Mouse (Mus musculus) embryo, embryonic 10.5 days (tissue): ENCODE measurements around the gene Gfpt1.
"Not testable (repeated sequence)": the region's sequence is repeated elsewhere in the genome, so short reads cannot be mapped to it uniquely, and the experiment has no call there.

Experiments used
- DNase-seq: peaks from one replicate; pipeline ENCODE4 v3.0.0-alpha.2; 2015; ENCODE audit warnings: low spot score

Gene Gfpt1

DNA sequence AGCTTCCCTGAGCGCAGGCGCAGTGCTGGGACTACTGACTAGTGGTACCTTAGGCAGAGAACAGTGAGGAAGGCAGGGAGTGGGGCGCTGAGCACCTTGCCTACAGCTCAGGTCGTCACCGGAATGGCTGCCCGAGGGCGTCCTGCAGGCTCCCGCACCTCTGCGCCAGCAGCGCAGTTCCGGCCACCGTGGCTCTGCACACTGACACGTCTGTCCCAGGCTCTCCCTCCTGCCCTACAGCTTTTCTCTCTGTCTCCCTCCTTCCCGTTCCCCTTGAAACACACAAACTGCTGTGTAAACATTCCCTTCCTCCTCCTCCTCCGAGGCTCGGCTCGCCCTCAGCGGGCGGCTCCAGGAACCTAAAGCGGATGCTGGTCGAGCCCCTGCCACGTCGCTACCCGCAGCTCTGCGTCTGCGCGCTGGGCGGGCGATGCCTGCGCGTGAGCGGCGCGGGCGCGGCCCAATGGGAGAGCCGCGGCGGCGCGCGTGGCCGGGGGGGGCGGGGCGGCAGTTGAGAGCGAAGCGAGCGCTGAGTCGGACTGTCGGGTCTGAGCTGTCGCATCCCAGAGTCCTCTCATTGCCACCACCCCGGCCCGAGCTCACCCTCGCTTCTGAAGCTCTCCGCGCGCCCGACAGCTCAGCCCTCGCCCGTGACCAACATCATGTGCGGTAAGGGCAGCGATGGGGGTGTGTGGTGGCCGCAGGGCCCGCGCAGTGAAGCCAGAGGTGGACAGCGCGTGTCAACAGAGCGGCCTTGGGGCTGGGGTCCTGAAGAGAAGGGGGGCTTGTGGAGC is at the start of gene Gfpt1:
Gene Gfpt1 (plus strand): TSS at position 510 of the 794 bp plus-strand sequence.
- peak; percentile 96 for DNase-seq

DNA sequence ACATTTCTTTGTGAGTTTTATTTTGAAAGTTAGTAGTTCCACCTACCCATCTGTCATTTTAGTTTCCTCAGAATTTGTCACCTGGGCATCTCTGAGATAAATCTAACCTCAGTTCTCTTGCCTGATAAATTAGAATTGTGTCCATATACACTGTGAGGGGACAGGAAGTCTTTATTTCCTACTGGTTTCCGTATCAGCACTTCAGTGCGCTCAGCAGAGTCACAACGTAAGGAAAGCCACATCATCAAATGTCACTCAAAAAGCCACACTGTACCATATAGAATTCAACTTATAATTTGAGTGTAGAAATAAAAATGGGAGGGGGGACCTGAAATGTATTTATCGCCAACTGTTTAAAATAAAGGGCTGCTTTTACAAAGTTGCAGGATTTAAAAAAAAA is 48.4 kb upstream of the Gfpt1 start:
- DNase-seq: no peak

DNA sequence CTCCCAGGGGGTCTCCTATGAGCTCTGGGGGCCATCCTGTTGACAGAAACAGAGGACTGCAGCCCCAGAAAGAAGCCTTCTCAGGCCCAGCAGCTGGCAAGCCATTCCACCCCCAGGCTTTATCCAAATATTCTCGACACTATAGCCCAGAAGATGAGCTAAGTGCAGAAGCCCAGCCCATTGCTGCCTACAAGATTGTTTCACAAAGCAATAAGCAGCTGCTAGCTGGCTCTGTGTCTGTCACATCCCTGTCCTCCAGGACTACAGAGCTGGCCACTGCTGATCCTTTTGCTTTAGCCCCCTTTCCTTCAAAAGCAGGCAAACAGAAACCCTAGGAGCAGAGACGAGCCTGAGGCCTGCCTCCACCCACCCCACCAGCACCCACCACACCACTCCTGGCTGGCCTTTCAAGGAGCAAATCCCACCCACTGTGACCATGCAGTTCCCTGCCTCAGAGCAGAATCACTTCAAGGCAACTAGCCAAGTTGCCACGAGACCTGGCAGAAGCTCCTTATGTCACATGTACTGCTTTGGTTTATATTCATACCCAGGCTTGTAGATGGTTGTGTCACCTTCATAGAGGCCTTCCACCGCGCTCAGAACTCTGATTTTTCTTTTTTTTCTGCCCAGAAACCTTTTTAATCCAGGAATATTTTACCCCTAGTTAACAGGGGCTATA is 45.9 kb upstream of the Gfpt1 start:
- no peak for DNase-seq

DNA sequence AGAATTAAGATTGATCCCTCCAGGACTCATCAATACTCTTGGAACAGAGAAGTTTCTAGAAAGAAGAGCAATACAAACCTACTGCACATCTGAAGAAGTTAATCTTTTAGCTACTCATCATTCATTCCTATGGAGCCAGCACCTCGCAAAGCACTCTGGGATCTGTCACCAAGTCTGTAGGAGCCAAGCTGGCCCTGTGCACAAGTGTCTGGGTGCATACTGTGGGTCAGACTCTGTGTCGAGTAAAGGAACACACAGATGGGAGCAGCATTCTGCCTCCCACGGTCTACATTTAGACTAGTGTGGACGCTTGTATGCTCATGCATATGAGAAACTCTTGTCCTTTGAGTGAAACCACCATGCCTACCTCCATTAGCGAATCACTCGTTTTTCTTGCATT is 45.3 kb upstream of the Gfpt1 start:
- no peak for DNase-seq

DNA sequence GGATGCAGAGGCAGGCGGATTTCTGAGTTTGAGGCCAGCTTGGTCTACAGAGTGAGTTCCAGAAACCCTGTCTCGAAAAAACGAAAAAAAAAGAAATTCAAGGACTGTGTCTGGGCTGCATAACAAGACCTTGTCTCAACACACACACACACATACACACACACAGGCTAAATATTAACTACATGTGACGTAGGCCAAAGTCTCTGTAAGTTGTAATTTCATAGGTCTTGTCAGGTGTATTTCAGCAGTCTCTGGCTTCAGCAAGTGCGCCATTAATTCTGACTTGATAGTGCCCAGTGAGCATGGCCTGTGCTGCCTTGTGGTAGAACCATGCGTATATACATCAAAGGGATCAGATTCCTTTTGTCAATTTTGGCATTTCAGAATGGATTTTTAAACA is 40.7 kb upstream of the Gfpt1 start:
- DNase-seq: no peak

DNA sequence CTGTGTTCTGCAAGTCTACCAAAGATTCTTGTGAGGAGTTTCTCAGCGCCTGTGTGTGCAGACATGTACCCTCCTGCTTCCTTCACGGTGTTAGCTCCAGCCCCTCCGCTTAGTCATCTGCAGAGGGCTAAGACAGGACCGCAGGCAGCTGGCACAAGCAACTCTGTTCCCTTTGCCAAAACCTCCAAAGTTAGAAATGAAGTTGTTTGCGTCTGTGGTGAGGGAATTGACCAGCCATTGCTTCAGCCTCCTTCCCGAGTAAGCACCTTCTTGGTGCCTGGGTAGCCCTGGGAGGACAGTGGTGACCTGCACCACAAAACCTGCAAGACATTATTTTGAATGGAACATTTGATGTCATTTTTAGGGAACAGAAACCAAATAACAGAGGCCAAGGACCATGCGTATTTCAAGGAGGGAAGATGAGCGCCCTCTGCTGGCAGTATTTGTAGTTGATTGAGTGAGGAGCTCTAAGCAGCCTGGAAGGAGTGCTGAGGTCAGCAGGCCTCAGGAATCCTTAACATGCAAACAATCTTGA is 40.1 kb upstream of the Gfpt1 start:
- DNase-seq: peak; percentile 91

DNA sequence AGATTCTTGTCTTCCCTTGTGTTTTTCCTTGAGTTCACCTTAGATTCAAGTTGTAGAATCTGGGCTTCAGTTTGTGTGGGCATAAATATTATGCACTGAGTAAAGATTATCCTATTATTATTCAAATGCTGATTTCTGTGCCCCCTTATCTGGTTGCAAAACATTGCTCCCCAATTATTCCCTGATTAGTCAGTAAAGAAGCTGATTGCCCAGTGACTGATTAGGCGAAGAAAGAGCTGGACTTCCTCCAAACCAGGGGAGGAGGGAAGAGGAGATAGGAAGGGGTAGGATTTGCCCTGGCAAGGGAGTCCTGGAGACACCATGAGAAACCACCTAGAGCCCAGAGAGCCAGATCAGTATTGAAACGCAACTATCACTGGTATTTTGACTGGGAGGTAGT is 38.5 kb upstream of the Gfpt1 start:
- no peak for DNase-seq

DNA sequence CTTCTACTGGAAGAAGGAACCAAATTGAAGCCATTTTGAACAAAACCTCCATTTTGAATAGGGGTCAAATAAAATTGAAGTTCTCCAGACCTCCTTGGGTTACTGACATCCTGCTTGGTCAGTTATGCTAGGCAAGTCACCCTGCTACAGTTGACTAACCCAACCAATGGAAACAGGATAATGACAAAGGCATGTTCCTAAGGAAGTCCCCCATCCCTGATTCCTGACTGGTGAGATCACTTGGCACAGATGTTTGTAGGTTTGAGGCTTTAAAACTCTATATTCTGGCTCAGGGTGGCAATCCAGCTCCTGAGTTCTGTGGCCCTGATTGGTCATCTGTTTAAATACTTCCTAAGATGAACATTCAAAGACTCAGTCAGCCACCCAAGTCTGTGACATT is 37.1 kb upstream of the Gfpt1 start:
- DNase-seq: no peak

DNA sequence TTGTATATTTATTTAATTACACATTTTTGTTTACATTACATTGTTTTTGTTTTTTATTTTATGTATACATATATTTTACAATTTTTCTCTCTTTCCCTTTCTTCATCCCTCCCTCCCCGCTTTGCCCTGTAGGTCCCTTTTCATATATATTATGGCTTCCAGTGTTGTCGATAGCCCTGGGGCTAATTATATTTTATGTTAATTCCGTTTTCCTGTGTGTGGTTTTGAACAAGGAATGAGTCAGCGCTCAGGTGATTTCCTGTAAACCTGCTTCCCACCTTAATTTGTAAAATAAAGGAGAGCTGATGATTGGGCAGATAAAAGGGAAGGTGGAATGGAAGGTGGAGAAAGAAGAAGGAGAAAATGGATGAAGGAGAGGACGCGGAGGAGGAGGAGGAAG is 33.8 kb upstream of the Gfpt1 start, which contains the start of gene Nfu1:
Gene Nfu1 (plus strand): TSS at position 350 of the 400 bp plus-strand sequence.
- DNase-seq: no peak

DNA sequence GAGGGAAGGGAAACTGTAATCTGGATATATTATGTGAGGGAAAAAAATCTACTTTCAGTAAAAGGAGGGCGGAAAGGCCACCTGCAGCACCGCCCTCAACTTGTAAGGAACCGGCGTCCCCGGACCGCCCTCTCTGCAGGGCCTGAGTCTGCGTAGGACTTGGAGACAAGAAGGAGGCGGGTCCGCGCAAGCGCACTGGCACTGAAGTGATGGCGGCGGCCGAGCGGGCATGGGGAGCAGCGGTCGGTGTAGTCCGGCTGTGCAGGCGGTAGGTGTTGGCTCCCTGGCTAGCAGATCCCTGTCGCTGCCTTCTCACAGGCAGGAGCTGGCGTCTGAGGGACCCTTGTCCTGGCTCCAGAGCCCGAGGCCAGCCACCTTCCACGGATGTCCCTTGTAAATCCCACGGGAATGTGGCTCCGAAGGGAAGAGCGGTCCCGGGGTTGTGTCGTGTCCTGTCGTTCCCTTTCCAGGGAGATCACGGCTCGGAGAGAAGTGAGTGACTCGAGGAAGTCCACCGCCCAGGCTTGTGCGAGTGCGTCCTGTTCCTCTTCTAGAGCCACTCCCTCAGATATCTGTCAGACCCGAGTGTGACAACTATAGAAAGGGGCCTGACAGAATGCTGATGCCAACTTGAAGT is 32.8 kb upstream of the Gfpt1 start:
- peak; percentile 96 for DNase-seq

DNA sequence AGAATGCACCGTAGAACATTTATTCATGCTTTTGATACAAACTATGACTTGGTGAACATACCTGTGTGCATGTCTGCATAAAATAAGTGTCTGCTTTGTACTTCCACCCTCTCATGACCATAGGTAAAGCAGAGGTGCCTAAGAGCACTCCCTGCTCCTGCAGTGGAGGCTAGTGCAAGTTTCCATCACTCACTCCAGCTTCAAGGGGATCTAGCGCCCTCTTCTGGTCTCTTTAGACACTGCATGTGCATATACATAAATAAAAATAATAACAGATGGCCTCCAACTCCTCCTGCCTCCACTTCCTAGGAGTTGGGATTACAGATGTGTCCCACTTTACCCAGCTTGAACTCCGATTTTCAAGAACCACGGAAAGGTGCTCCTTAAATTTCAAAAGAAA is 25.7 kb upstream of the Gfpt1 start:
- peak; percentile 68 for DNase-seq

DNA sequence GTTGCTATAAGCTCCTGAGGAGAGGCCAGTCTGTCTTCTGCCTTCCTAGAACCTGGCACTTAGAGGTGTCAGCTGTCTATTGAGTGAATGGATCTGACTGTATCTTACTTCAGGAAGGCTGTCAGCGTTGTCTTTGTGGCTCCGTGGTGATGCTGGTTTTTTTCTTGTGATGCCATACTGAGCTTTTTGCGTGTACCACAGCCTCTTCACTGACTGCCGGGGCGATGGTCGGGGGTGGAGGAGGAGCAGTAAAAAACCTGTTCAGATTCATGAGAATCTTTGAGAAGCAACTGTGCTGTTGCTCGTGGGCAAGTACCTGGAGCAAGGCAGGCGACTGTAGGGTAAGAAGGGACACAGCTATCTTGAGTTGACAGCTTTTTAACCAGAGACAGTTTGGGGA is 23.8 kb upstream of the Gfpt1 start:
- DNase-seq: no peak

DNA sequence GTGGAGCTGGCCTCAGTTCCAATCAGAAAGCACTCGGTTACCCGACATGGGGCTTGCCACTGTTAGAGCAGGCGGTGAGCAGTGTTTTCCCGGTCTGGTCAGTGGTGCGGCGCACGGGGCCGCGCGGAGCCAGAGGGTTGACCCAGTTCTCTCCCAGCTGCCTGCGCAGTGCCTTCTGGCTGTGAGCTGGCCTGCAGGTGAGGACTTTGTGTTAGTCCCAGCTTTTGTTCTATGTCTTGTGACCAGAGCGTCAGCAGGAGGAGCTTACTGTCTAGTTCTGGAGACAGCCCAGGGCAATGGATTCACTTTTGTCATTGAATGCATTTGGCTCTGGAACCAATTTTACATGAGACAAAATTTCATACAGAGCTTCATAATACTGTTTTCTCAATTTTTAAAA is 20.9 kb upstream of the Gfpt1 start:
- no peak for DNase-seq

DNA sequence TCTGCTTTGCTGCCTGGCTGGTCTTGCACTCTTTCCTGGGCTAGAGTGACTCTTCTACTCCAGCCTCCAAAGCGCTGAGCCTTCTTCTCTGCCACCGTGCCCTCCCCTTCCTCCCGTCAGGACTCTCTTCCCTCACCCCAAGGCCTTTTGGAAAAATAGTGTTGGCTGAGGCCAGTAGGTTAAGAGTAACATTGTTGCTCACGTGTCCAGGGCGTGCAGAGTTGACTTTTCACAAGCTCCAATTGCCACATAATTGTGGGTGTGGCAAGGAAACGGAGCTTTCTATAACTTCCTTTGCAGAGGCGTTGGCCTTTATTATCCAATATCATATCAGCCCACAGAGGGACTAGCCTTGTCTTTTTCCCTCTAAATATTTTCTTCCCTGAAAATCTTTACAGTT is 15.7 kb upstream of the Gfpt1 start:
- DNase-seq: no peak

DNA sequence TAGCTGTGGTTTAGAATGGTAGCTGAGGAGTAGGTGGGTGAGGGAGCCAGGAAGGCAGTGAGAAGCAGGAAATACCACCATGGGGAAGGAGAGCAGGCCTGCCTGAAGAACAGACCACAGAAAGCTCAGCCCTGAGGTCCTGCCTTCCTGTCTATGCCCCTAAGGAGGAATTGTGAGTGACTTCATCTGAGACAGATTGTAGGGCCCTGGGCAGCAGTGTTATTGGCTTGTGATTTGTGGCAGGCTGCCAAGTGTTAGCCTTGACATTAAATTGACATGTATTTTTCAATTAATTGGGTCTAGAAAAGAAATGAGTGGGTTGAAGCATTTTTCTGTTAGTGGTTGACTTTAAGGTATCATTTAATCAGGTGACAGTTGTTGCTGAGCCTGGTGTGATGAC is 13.8 kb upstream of the Gfpt1 start:
- DNase-seq: no peak

DNA sequence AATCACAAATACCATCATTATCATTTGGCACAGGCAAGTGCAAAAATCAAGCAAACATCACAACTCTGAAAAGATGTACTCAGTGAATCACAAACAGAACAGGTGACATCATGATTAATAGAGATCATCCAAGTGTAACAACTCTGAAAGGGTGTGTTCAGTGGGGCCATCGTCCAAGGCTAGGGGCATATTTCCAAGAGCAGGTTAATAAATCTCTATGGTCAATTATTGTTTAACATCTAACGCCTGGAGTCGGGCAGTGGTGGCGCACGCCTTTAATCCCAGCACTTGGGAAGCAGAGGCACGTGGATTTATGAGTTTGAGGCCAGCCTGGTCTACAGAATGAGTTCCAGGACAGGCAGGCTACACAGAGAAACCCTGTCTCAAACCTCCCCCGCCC is 11.3 kb upstream of the Gfpt1 start:
- DNase-seq: not testable (repeated sequence)

DNA sequence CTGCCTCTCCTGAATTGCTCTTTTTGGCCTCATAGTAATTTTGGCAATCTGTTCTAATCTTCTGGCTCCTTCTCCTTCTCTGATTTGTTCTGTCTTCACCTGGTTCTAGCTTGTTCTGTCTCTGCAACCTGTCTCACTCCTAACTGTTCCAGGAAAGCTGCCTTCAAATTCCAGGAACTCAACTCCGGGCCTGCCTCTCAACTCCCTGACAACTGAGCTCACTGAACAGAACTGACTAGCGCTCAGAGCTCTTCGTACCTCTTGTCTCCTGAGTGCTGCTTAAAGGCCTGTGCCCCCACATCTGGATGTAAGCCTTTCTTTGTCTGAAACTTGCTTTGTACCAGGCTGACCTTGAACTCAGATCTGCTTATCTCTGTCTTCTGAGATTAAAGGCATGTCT is 10.2 kb upstream of the Gfpt1 start:
- no peak for DNase-seq

DNA sequence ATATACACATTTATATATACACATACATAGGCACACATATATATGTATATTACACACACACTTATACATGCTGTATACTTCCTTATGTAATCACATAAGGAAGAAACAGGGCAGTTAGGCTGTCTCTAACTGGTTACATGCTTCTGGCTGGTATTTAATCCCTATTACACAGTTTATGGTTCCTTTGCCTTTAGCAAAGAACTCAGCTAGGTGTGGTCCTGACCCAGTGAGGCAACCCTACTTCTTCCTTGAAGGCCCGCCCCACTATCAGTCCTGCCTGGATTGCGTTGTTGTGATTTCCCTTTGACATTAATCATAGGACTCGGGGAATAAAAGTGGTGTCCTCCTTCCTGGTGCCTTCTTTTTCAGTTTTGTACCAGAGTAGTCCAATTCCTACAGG is 8.3 kb upstream of the Gfpt1 start:
- no peak for DNase-seq

DNA sequence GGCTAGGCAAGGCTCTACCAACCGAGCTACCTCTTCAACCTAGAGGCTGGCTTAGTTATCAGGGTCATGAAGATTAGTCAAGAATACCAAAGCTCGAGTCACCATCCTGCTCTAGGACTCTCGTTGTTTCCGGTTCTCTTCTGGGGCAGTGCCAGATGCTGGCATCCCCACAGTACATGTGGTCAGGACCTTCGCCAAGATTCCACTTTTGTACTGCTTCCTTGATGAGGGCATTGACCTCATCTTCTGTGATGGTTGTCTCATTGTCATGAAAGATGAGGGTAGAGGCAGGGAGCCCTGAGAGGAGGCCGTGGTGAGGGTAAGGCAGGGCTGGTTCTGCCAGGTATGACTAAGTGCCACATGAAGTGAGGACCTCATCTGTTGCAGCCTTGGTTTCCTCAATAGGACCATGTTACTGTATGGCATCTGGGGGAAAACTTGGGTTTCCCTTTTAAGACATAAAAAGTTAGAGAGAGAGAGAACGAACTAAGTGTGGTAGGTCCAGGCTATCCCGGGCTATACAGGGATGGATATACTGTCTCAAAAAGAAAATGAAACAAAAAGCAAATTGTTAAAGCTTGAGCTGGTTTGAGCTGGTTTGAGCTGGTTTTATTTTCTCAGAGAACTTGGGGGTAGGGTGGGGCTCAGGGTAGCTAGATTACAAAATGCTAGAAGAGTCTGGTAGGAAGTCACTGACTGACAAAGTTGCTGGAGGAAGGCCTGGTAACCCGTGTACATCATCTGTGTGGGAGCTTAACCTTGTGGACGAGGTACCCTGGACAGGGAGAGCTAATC is 4.6 kb upstream of the Gfpt1 start:
- DNase-seq: no peak

DNA sequence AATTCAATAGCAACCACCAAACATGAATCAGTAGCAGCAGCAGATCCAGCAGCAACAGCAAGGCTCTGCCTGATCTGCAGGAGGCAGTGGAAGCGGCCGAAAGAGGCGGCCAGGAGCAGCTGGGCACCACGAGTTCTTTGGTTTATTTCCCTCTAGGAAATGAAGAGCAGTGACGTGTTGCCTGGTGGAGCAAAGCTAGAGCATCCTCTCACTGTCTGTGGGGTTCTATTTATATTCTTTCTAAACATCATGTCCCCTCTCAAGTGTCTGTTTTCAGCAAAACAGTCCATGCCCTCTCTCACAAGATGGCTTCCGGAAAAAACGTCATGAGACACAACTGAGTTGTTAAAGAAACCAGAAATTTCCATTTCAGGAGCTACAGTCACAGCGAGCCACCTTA is 3.5 kb upstream of the Gfpt1 start:
- no peak for DNase-seq

DNA sequence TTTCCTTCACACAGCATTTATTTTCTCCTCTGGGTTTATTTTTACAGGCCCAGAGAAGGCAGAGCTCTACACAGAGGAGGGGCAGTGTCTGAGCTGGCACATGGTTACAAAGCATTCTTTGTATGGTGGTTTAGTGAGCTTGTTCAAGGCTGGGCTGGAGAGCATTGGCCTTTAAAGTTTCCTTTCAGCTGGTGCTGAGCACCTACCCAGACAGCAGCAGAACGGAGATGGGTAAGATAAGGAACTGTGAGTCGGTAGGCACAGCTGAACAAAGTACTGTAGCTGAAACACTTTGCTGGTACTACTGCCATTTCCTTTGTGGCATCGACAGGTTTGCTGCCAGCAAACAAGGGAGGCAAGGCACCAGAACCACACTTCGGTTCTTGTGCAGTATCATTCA is 1.7 kb upstream of the Gfpt1 start:
- peak; percentile 9 for DNase-seq

DNA sequence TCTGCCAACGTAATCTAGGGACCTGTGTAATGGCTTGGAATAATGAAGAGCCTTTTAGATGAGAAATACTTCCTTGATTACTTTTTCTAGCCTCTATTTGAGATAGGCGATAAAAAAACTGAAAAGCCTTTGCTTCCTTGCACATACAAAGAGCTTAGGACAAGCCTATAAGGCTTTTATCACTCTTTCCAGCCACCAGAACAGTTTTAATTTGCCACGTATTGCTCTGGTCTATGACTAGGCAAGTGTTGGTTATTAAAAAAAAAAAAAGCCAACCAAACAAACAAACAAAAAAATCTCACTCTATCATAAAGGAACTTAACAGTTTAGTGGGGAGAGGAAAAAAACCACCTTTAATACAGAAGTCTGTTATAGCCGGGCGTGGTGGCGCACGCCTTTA is 1.2 kb upstream of the Gfpt1 start:
- no peak for DNase-seq
